Mouse (Mus musculus): ENCODE results near the gene Pbx1. TPM values are rescaled to one million over a fixed set of nuclear protein-coding genes. Genes with fewer than 3 reads are reported as not detected.

Gene Pbx1
- polyA plus RNA-seq, 1 experiment from 2014 or later = 35.4 TPM

- Histone ChIP-seq H3K4me1 (replicated peaks) (peaks cover 35% of the 10 kb centered on the region), H3K9me3 (no peaks in the 10 kb centered on the region), H3K27ac (no peak overlapping the region), H3K27me3 (ENCODE audit: insufficient read depth, poor library complexity, severe bottlenecking) (no peaks in the 10 kb centered on the region), H3K4me3 (no peak overlapping the region), H3K36me3 (0 out of 2 replicates have a peak, but pooled peaks cover 7% of the 10 kb centered on the region)
- WGBS = 86% methylated on average over 6 of the region's 6 CpGs
- DNase-seq (ENCODE audit: low spot score) = no peak
These were observed 203.1 kb downstream of the Pbx1 start for GRCm38 (mm10) chr1:168228756-168229526.

- Histone ChIP-seq H3K27me3 (ENCODE audit: insufficient read depth, poor library complexity, severe bottlenecking) (no peaks in the 10 kb centered on the region), H3K4me1 (replicated peaks) (peaks cover 43% of the 10 kb centered on the region), H3K27ac (no peak overlapping the region), H3K4me3 (no peak overlapping the region), H3K9me3 (no peaks in the 10 kb centered on the region), H3K36me3 (no peaks in the 10 kb centered on the region)
- 82% methylated on average over 6 of the region's 6 CpGs for WGBS
- DNase-seq (ENCODE audit: low spot score) = no peak
These were observed 205.9 kb downstream of the Pbx1 start for GRCm38 (mm10) chr1:168226150-168226549.

DNA sequence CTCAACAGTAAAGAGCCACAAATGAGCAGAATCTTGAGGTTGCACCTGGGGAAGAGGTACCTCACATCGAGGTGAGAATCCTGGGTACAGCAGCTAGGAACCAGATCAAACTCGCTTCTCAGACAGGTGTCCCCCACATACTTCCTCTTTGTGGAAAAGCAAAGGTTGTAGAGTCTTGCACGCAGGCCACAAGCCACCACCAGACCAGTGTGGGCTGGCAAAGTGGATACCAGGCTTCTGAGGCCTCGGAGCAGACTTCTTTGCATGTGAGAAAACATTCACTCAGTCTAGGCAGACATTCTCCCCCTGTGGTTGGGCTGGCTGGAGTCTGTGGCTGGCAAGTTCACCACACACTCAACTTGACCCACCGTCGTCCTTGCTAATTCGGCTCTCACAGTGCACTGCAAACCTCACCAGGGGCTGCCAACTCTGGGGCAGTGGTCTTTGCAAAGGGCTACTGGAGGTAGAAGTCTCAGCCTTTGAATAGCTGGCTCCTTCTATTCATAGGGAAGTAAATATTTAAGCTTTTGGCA, 206.4 kb downstream of the Pbx1 start:
- H3K36me3 ChIP-seq = no peaks in the 10 kb centered on the region
- DNase-seq (ENCODE audit: low spot score) = no peak
- no peak overlapping the region for H3K4me3 ChIP-seq
- H3K27ac ChIP-seq = 0 out of 2 replicates have a peak overlapping the region, but pooled peaks have one; percentile 45
- 91% methylated on average over 7 of the region's 7 CpGs for WGBS
- H3K9me3 ChIP-seq = no peaks in the 10 kb centered on the region
- H3K27me3 ChIP-seq (ENCODE audit: insufficient read depth, poor library complexity, severe bottlenecking) = no peaks in the 10 kb centered on the region
- peaks cover 43% of the 10 kb centered on the region for H3K4me1 ChIP-seq (replicated peaks)

- Histone ChIP-seq H3K27me3 (ENCODE audit: insufficient read depth, poor library complexity, severe bottlenecking) (no peaks in the 10 kb centered on the region), H3K4me1 (replicated peaks) (peaks cover 45% of the 10 kb centered on the region), H3K9me3 (no peaks in the 10 kb centered on the region), H3K36me3 (no peaks in the 10 kb centered on the region), H3K4me3 (no peak overlapping the region), H3K27ac (no peak overlapping the region)
- 86% methylated on average over 5 of the region's 5 CpGs for WGBS
- no peak for DNase-seq (ENCODE audit: low spot score)
These were observed 207.9 kb downstream of the Pbx1 start for GRCm38 (mm10) chr1:168224218-168224617.

DNA sequence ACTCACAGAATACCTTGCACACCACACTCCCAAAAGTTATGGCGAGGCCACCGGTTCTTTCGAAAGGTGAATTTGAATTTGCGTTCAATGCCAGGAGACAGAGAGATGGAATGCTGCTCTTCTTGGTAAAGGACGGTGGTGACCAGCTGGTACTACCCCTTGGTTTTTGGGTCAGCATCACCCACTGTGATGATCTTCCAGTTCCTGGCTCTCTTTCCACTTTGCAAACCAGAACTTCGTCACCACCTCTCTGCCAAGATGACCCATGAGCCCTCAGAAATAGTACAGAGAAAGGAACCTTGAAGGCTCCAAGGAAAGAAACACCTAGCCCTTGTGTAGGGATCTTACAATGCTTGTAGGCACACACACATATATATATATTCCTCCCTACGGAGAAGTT, 209.3 kb downstream of the Pbx1 start:
- H3K4me3 ChIP-seq = no peak overlapping the region
- H3K9me3 ChIP-seq = no peaks in the 10 kb centered on the region
- H3K27me3 ChIP-seq (ENCODE audit: insufficient read depth, poor library complexity, severe bottlenecking) = no peaks in the 10 kb centered on the region
- peaks cover 47% of the 10 kb centered on the region for H3K4me1 ChIP-seq (replicated peaks)
- 93% methylated on average over 7 of the region's 7 CpGs for WGBS
- no peaks in the 10 kb centered on the region for H3K36me3 ChIP-seq
- H3K27ac ChIP-seq = no peak overlapping the region
- no peak for DNase-seq (ENCODE audit: low spot score)

GRCm38 (mm10) chr1:168221071-168221521, 211.0 kb downstream of the Pbx1 start:
- no peak overlapping the region; the same call in 1 of the 2 replicates for H3K4me3 ChIP-seq
- no peaks in the 10 kb centered on the region for H3K27me3 ChIP-seq (ENCODE audit: insufficient read depth, poor library complexity, severe bottlenecking)
- H3K36me3 ChIP-seq = no peaks in the 10 kb centered on the region
- H3K27ac ChIP-seq = peak overlapping the region; percentile 40; the same call in 1 of the 2 replicates
- H3K4me1 ChIP-seq (replicated peaks) = peaks cover 53% of the 10 kb centered on the region
- no peak for DNase-seq (ENCODE audit: low spot score)
- 48% methylated on average over 14 of the region's 14 CpGs for WGBS
- H3K9me3 ChIP-seq = no peaks in the 10 kb centered on the region

- DNase-seq (ENCODE audit: low spot score) = no peak
- WGBS = 83% methylated on average over 17 of the region's 17 CpGs
- Histone ChIP-seq H3K27me3 (ENCODE audit: insufficient read depth, poor library complexity, severe bottlenecking) (no peaks in the 10 kb centered on the region), H3K4me3 (no peak overlapping the region), H3K9me3 (no peaks in the 10 kb centered on the region), H3K27ac (no peak overlapping the region), H3K36me3 (no peaks in the 10 kb centered on the region), H3K4me1 (replicated peaks) (peaks cover 58% of the 10 kb centered on the region)
These were observed 215.9 kb downstream of the Pbx1 start for GRCm38 (mm10) chr1:168215896-168216747.

GRCm38 (mm10) chr1:168215468-168215867, 216.6 kb downstream of the Pbx1 start:
- Histone ChIP-seq H3K27me3 (ENCODE audit: insufficient read depth, poor library complexity, severe bottlenecking) (no peaks in the 10 kb centered on the region), H3K36me3 (no peaks in the 10 kb centered on the region), H3K9me3 (no peaks in the 10 kb centered on the region), H3K4me1 (replicated peaks) (peaks cover 51% of the 10 kb centered on the region), H3K27ac (no peak overlapping the region), H3K4me3 (no peak overlapping the region)
- WGBS = 71% methylated on average over 6 of the region's 6 CpGs
- no peak for DNase-seq (ENCODE audit: low spot score)

DNA sequence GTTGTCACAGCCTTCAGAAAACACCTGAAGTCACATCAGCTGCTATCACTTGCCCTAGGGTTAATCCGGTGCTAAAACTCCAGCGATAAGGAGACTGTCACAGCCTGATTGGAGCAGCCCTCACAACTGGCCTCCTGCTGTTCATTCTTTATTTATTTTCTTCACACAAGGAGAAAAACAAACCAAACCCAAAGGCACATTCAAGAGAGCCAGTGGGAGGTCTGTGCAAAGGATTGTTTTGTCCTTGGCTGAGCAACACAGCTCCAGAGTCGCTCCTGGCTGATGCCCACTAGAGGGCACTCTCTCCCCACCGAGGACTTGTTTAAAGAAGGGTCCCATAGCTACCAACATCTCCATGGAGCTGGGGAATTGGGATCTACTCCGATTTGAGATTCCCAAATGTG, 218.0 kb downstream of the Pbx1 start:
- Histone ChIP-seq H3K36me3 (peaks cover 10% of the 10 kb centered on the region), H3K9me3 (no peaks in the 10 kb centered on the region), H3K4me1 (replicated peaks) (peaks cover 39% of the 10 kb centered on the region), H3K4me3 (no peak overlapping the region), H3K27ac (peak overlapping the region; percentile 62), H3K27me3 (ENCODE audit: insufficient read depth, poor library complexity, severe bottlenecking) (no peaks in the 10 kb centered on the region)
- peak; percentile 83 for DNase-seq (ENCODE audit: low spot score)
- 3% methylated on average over 5 of the region's 5 CpGs for WGBS

- Histone ChIP-seq H3K9me3 (no peaks in the 10 kb centered on the region), H3K36me3 (peaks cover 14% of the 10 kb centered on the region), H3K4me3 (no peak overlapping the region), H3K27ac (peak overlapping the region; percentile 62; the same call in 1 of the 2 replicates), H3K27me3 (ENCODE audit: insufficient read depth, poor library complexity, severe bottlenecking) (no peaks in the 10 kb centered on the region), H3K4me1 (replicated peaks) (peaks cover 35% of the 10 kb centered on the region)
- 21% methylated on average over 3 of the region's 3 CpGs for WGBS
- no peak for DNase-seq (ENCODE audit: low spot score)
These were observed 218.5 kb downstream of the Pbx1 start for GRCm38 (mm10) chr1:168213595-168213994.

DNA sequence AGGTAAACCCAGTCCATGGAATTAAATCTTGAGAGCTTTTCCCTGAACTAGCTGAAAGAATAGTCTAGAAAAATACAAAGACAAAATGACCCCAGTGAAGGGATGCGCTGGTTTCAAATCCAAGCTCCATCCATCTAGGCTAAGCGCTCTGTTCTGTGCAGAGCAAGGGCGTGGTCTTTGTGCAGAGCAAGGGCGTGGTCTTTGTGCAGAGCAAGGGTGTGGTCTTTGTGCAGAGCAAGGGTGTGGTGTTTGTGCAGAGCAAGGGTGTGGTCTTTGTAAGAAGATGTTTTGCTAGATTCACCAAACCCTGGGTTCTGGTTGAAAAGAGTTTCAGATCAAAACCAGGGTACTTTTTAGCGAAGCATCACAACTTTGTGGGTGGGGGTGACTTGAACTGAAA, 221.7 kb downstream of the Pbx1 start:
- DNase-seq (ENCODE audit: low spot score) = no peak
- H3K36me3 ChIP-seq = peaks cover 45% of the 10 kb centered on the region
- no peaks in the 10 kb centered on the region for H3K27me3 ChIP-seq (ENCODE audit: insufficient read depth, poor library complexity, severe bottlenecking)
- no peaks in the 10 kb centered on the region for H3K9me3 ChIP-seq
- WGBS = 95% methylated on average over 5 of the region's 5 CpGs
- H3K27ac ChIP-seq = no peak overlapping the region
- H3K4me3 ChIP-seq = no peak overlapping the region
- peaks cover 23% of the 10 kb centered on the region for H3K4me1 ChIP-seq (replicated peaks)

DNA sequence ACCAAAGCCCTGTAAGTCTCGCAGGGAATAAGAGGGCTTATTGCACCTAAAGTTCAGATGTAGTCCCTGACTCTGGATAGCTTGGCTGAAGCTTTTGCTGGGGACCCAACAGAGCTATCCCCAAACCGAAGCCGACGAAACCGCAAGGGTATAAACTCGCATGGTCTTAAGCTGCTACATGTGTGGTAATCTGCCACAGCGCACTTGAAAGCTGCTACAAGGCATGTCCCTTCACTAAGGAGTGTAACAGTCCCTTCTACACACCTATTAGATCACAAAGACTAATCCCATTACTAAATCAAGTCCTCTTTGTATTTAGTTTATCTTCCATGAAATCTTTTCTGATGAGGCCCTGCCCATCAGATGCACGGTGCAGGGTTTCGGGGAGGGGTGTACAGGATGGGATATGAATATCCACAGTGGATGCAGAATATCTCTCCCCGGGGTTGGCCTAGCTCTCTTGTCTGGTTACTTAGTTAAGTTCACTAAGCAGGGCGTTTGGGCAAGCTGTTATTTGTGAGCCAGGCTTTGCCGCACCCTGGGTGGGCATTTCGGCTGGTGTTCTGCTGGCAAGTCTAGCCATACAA, 231.4 kb downstream of the Pbx1 start:
- 89% methylated on average over 13 of the region's 13 CpGs for WGBS
- Histone ChIP-seq H3K9me3 (no peaks in the 10 kb centered on the region), H3K4me3 (no peak overlapping the region), H3K27ac (no peak overlapping the region), H3K36me3 (peaks cover 50% of the 10 kb centered on the region), H3K27me3 (ENCODE audit: insufficient read depth, poor library complexity, severe bottlenecking) (no peaks in the 10 kb centered on the region), H3K4me1 (replicated peaks) (0 out of 2 replicates have a peak, but pooled peaks cover 4% of the 10 kb centered on the region)
- DNase-seq (ENCODE audit: low spot score) = no peak
